Mouse (Mus musculus): ENCODE data around the gene Rock2.

DNA sequence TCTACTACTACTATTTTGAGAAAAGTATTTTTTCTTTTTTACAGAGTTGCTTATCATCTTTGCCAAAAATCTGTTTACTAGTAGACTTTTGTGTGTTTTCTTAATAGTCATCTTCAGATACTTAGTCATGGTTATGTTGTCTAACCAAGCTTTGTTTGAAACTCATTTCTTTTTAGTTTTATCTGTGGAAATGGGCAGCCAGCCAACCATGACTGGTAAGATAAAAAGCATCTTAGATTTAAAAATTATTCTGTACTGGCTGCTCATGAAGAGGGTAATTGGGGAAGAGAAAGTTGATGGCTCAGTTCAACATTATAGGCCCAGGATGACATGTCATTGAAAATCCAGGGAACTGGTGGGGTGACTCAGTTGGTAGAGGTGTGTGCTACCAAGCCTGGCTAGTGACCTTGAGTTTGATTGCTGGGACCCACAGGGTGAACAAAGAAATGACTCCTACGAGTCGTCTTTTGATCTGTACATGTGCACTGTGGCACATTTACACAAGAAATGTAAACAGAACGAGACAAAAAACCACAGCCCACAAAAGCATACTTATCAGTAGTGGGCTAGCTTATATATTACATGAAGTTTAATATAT, 6.0 kb downstream of the Rock2 start:
- no peak for TF ChIP-seq GATA1 (IDR thresholded peaks at IDR 0.05; ENCODE audit: borderline replicate concordance, low read length)
- no peak for TF ChIP-seq FLI1 (IDR thresholded peaks at IDR 0.05; ENCODE audit: low read length)
